Mouse (Mus musculus): ENCODE results near the gene Ceacam18.

Ceacam18 gene

GRCm38 (mm10) chr7:43668582-43668981 is 34.1 kb downstream of the Ceacam18 start:
- 21% methylated on average over 3 of the region's 3 CpGs for WGBS

- WGBS, result 65% methylated on average over 11 of the region's 11 CpGs
Measured at GRCm38 (mm10) chr7:43671064-43671808, 36.7 kb downstream of the Ceacam18 start.

GRCm38 (mm10) chr7:43671809-43672580 is 37.5 kb downstream of the Ceacam18 start, which contains the start of gene Ctu1:
Gene Ctu1, plus strand, starts transcription at chr7:43672016.
- WGBS, result under 1% methylated on average over 26 of the region's 26 CpGs

GRCm38 (mm10) chr7:43672581-43673260 is 38.2 kb downstream of the Ceacam18 start:
- 16% methylated on average over 10 of the region's 10 CpGs for WGBS

- WGBS, result 94% methylated on average over 32 of the region's 32 CpGs
Measured at GRCm38 (mm10) chr7:43675091-43675490, 40.6 kb downstream of the Ceacam18 start.

GRCm38 (mm10) chr7:43680960-43681359 is 46.5 kb downstream of the Ceacam18 start:
- WGBS, result 24% methylated on average over 5 of the region's 5 CpGs

- WGBS, result 54% methylated on average over 1 of the region's 1 CpGs
Measured at GRCm38 (mm10) chr7:43682511-43682910, 48.0 kb downstream of the Ceacam18 start.

- 67% methylated on average over 7 of the region's 7 CpGs for WGBS
Measured at GRCm38 (mm10) chr7:43685088-43685487, 50.6 kb downstream of the Ceacam18 start.

GRCm38 (mm10) chr7:43690118-43690517 is 55.6 kb downstream of the Ceacam18 start, which contains the start of gene Klk14:
Gene Klk14, plus strand, starts transcription at chr7:43690418.

Measured in cerebral cortex, adult 2 months (tissue).